In the genomic region with DNA sequence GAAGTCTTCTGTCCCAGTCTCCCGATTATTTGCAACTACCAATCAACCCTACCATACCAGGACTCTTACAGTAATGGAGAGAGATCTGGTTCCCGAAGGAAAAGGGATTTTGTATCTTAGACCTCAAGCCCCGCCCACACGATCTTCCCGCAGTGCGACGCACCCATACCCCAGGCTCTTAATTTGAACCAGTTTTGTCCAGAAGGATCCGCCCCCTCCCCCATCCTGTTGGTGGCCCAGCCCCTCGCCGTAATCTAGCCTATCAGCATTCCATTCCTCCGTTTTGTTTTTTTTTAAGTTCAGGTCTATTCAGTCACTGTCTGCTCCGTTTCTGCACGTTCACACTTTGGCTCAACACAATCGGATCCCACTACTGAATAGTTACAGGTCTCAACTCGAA, we compare ENCODE assay signal across 8 mouse cellular contexts. TPM values are rescaled to one million over a fixed set of nuclear protein-coding genes. Genes with fewer than 3 reads are reported as not detected.
A peak's percentile ranks its signal among the peaks of the same experiment; 100 is the strongest.
DNase-seq lines count a peak whose midpoint lies in the region; ATAC-seq and TF ChIP-seq lines count a peak whose summit lies in the region.

No protein-coding gene starts in this region.

- peak in 1 of 2 experiments; percentile 20; a peak in 1 of 4 replicates for TF ChIP-seq EP300 in MEL (IDR thresholded peaks at IDR 0.05; ENCODE audit: low read depth in 1 of 2, low read length in 2 of 2)

- 0% methylated on average over 15 of the region's 15 CpGs for WGBS in heart, embryonic 12.5 days
- WGBS in kidney, postnatal 0 days, result under 1% methylated on average over 15 of the region's 15 CpGs
- under 1% methylated on average over 15 of the region's 15 CpGs for whole genome bisulfite sequencing in lung, embryonic 16.5 days

- TF ChIP-seq CTCF in C2C12 (IDR thresholded peaks at IDR 0.05; ENCODE audit: control insufficient read depth, insufficient read depth, insufficient read length) (no peak), MEL (IDR thresholded peaks at IDR 0.05 in 2 of 3, conservative IDR thresholded peaks at IDR 0.05 in 1 of 3; ENCODE audit: control insufficient read depth in 1 of 3, insufficient read depth in 1 of 3, low read depth in 2 of 3, low read length in 3 of 3, poor library complexity in 1 of 3, severe bottlenecking in 1 of 3) (no peak)
- no peak for TF ChIP-seq CTCF in kidney, postnatal 0 days (IDR thresholded peaks at IDR 0.05; ENCODE audit: low read depth)

- H3K27me3 ChIP-seq in C2C12 (ENCODE audit: control insufficient read depth, insufficient read depth, insufficient read length), result no peaks in the 10 kb centered on the region
- H3K27me3 ChIP-seq in MEL (ENCODE audit: control insufficient read depth in 1 of 2, insufficient read depth in 2 of 2, low read length in 2 of 2), result no peaks in the 10 kb centered on the region
- no peaks in the 10 kb centered on the region for H3K27me3 ChIP-seq in heart, embryonic 12.5 days (replicated peaks)
- no peaks in the 10 kb centered on the region for H3K27me3 ChIP-seq in kidney, postnatal 0 days (ENCODE audit: insufficient read depth, low read length)
- H3K27me3 ChIP-seq in lung, embryonic 16.5 days (ENCODE audit: control insufficient read depth, insufficient read depth, low read depth, low read length), result no peaks in the 10 kb centered on the region

- peaks cover 65% of the 10 kb centered on the region for H3K79me3 ChIP-seq in C2C12 (ENCODE audit: low read depth)

- H3K9me3 ChIP-seq in MEL (replicated peaks; ENCODE audit: insufficient read depth, low read length), result no peaks in the 10 kb centered on the region
- H3K9me3 ChIP-seq in heart, embryonic 12.5 days (replicated peaks), result no peaks in the 10 kb centered on the region
- H3K9me3 ChIP-seq in kidney, postnatal 0 days (replicated peaks; ENCODE audit: low read length), result no peaks in the 10 kb centered on the region
- no peaks in the 10 kb centered on the region for H3K9me3 ChIP-seq in lung, embryonic 16.5 days (ENCODE audit: control insufficient read depth, low read length)

- H3K9ac ChIP-seq in MEL (ENCODE audit: control insufficient read depth, low read depth, low read length, poor library complexity, severe bottlenecking), result peak overlapping the region; percentile 96
- H3K9ac ChIP-seq in heart, embryonic 12.5 days, result peak overlapping the region; percentile 91
- peak overlapping the region; percentile 81 for H3K9ac ChIP-seq in kidney, postnatal 0 days (ENCODE audit: low read depth, low read length)
- peak overlapping the region; percentile 88 for H3K9ac ChIP-seq in lung, embryonic 16.5 days (ENCODE audit: low read length)

- H3K79me2 ChIP-seq in C2C12 (ENCODE audit: control insufficient read depth, insufficient read depth) (peaks cover 89% of the 10 kb centered on the region), MEL (ENCODE audit: control insufficient read depth, insufficient read depth, low read length, poor library complexity) (peaks cover 49% of the 10 kb centered on the region)

- H3K4me3 ChIP-seq in C2C12 (ENCODE audit: insufficient read depth, poor library complexity, severe bottlenecking) (peak overlapping the region; percentile 94), MEL (ENCODE audit: control insufficient read depth in 1 of 2, insufficient read depth in 1 of 2, low read depth in 2 of 2, low read length in 2 of 2) (peak overlapping the region; percentile 88 to 97)
- H3K4me3 ChIP-seq in heart, embryonic 12.5 days, result peak overlapping the region; percentile 94
- peak overlapping the region; percentile 75 for H3K4me3 ChIP-seq in kidney, postnatal 0 days (replicated peaks; ENCODE audit: low read depth, low read length)
- H3K4me3 ChIP-seq in lung, embryonic 16.5 days (ENCODE audit: low read length), result peak overlapping the region; percentile 74

- peaks cover 21% of the 10 kb centered on the region in 2 experiments for H3K4me1 ChIP-seq in MEL (ENCODE audit: control insufficient read depth in 1 of 2, insufficient read depth in 2 of 2, low read length in 2 of 2)
- H3K4me1 ChIP-seq in heart, embryonic 12.5 days (replicated peaks), result peaks cover 33% of the 10 kb centered on the region
- H3K4me1 ChIP-seq in kidney, postnatal 0 days (replicated peaks; ENCODE audit: insufficient read depth, low read length), result no peaks in the 10 kb centered on the region; the same call in 1 of the 2 replicates
- peaks cover 15% of the 10 kb centered on the region for H3K4me1 ChIP-seq in lung, embryonic 16.5 days (replicated peaks; ENCODE audit: control insufficient read depth, insufficient read depth, low read length)

- H3K27ac ChIP-seq in MEL (ENCODE audit: control insufficient read depth, low read depth, low read length), result peak overlapping the region; percentile 89
- peak overlapping the region; percentile 91 for H3K27ac ChIP-seq in heart, embryonic 12.5 days (ENCODE audit: poor library complexity, severe bottlenecking)
- peak overlapping the region; percentile 87 for H3K27ac ChIP-seq in kidney, postnatal 0 days
- peak overlapping the region; percentile 93 for H3K27ac ChIP-seq in lung, embryonic 16.5 days (ENCODE audit: low read length)

- H3K36me3 ChIP-seq in C2C12 (ENCODE audit: control insufficient read depth, insufficient read depth), result peaks cover 61% of the 10 kb centered on the region
- peaks cover 5 to 28% of the 10 kb centered on the region in 2 experiments for H3K36me3 ChIP-seq in MEL (ENCODE audit: control insufficient read depth in 1 of 2, insufficient read depth in 2 of 2, low read length in 2 of 2)
- peaks cover 47% of the 10 kb centered on the region for H3K36me3 ChIP-seq in heart, embryonic 12.5 days
- H3K36me3 ChIP-seq in kidney, postnatal 0 days (ENCODE audit: insufficient read depth, low read length), result peaks cover 30% of the 10 kb centered on the region
- H3K36me3 ChIP-seq in lung, embryonic 16.5 days (ENCODE audit: control insufficient read depth, insufficient read depth, low read length), result peaks cover 32% of the 10 kb centered on the region

- ATAC-seq in heart, embryonic 12.5 days (ENCODE audit: insufficient number of reproducible peaks, low FRiP score), result peak; percentile 70
- ATAC-seq in kidney, postnatal 0 days (replicated peaks; ENCODE audit: low FRiP score, low read depth), result peak; percentile 68
- ATAC-seq in lung, embryonic 16.5 days (ENCODE audit: low read depth), result peak; percentile 87
- ATAC-seq in monocyte, adult 5-6 weeks (replicated peaks; ENCODE audit: insufficient number of reproducible peaks, low FRiP score, low TSS enrichment, poor library complexity, severe bottlenecking), result no peak

- peak overlapping the region; percentile 84 for H3K4me2 ChIP-seq in heart, embryonic 12.5 days
- H3K4me2 ChIP-seq in kidney, postnatal 0 days (ENCODE audit: low read length), result peak overlapping the region; percentile 80
- peak overlapping the region; percentile 71 for H3K4me2 ChIP-seq in lung, embryonic 16.5 days (ENCODE audit: low read depth, low read length)

- no peak for TF ChIP-seq RAD21 in MEL (IDR thresholded peaks at IDR 0.05; ENCODE audit: low read depth, low read length)

- H3ac ChIP-seq in C2C12 (ENCODE audit: control insufficient read depth, insufficient read length, low read depth), result peak overlapping the region; percentile 81

- DNase-seq in MEL (ENCODE audit: low read depth, low spot score), result peak; percentile 97
- DNase-seq in embryo, embryonic 10 days (ENCODE audit: low spot score), result peak; percentile 94
- peak; percentile 98 for DNase-seq in kidney, postnatal 0 days (ENCODE audit: low spot score)
- peak; percentile 91 for DNase-seq in retina, embryonic 14.5 days (ENCODE audit: low spot score)

- peak in 1 of 2 experiments; percentile 36; a peak in 2 of 4 replicates for TF ChIP-seq POLR2A in MEL (IDR thresholded peaks at IDR 0.05; ENCODE audit: control insufficient read depth in 1 of 2, insufficient read depth in 1 of 2, low read depth in 1 of 2, low read length in 2 of 2, poor library complexity in 1 of 2)

RNA-seq across cellular contexts. Expression of gene Ncaph2, which starts 0.9 kb away (rescaled TPM):
- 185 TPM for polyA plus RNA-seq in C2C12 (2012; fragmentation: generic; extraction: Trizol)
- 126 and 137 TPM in 2 replicates for total RNA-seq in MEL (2012; rRNA removed)
- polyA plus RNA-seq in MEL (2012; ENCODE audit: insufficient read depth in 1 of 2, insufficient read length in 2 of 2, low read depth in 1 of 2, low replicate concordance in 2 of 2, missing spikeins in 1 of 2), result 100 to 1,000 TPM; 160 to 165 TPM
- 112 and 116 TPM in 2 replicates for polyA plus RNA-seq in heart, embryonic 12.5 days (2016; fragmentation: Nextera tagmentation; extraction: Ambion mirVana)
- 100 and 108 TPM in 2 replicates for polyA plus RNA-seq in kidney, postnatal 0 days (2015; fragmentation: Nextera tagmentation; extraction: Ambion mirVana)
- polyA plus RNA-seq in lung, embryonic 16.5 days (2015; fragmentation: Nextera tagmentation; extraction: Ambion mirVana), result 158 and 172 TPM in 2 replicates
- 71.4 to 99.9 TPM (median 80.6 TPM) in 3 replicates for total RNA-seq in monocyte, adult 5-6 weeks (2017)

RNA-seq across cellular contexts. Expression of gene Lmf2, which starts 0.9 kb away (rescaled TPM):
- polyA plus RNA-seq in C2C12 (2012; fragmentation: generic; extraction: Trizol), result 95.9 TPM
- total RNA-seq in MEL (2012; rRNA removed), result 14.5 and 14.7 TPM in 2 replicates
- 10 to 100 TPM in 1 of 2 experiments, not detected in 1; 52.0 TPM for polyA plus RNA-seq in MEL (2012; ENCODE audit: insufficient read depth in 1 of 2, insufficient read length in 2 of 2, low read depth in 1 of 2, low replicate concordance in 2 of 2, missing spikeins in 1 of 2)
- 46.9 and 49.4 TPM in 2 replicates for polyA plus RNA-seq in heart, embryonic 12.5 days (2016; fragmentation: Nextera tagmentation; extraction: Ambion mirVana)
- polyA plus RNA-seq in kidney, postnatal 0 days (2015; fragmentation: Nextera tagmentation; extraction: Ambion mirVana), result 46.1 and 48.1 TPM in 2 replicates
- 79.0 and 83.6 TPM in 2 replicates for polyA plus RNA-seq in lung, embryonic 16.5 days (2015; fragmentation: Nextera tagmentation; extraction: Ambion mirVana)
- total RNA-seq in monocyte, adult 5-6 weeks (2017), result 9.0 to 27.2 TPM (median 20.9 TPM) in 3 replicates

RNA-seq across cellular contexts. Expression of gene Sco2, which starts 17.3 kb away (rescaled TPM):
- 47.6 TPM for polyA plus RNA-seq in C2C12 (2012; fragmentation: generic; extraction: Trizol)
- 50.2 and 58.9 TPM in 2 replicates for total RNA-seq in MEL (2012; rRNA removed)
- 10 to 100 TPM in 1 of 2 experiments, not detected in 1; 34.6 TPM for polyA plus RNA-seq in MEL (2012; ENCODE audit: insufficient read depth in 1 of 2, insufficient read length in 2 of 2, low read depth in 1 of 2, low replicate concordance in 2 of 2, missing spikeins in 1 of 2)
- 5.6 TPM in 2 replicates for polyA plus RNA-seq in heart, embryonic 12.5 days (2016; fragmentation: Nextera tagmentation; extraction: Ambion mirVana)
- polyA plus RNA-seq in kidney, postnatal 0 days (2015; fragmentation: Nextera tagmentation; extraction: Ambion mirVana), result 11.7 and 12.6 TPM in 2 replicates
- 3.4 and 7.7 TPM in 2 replicates for polyA plus RNA-seq in lung, embryonic 16.5 days (2015; fragmentation: Nextera tagmentation; extraction: Ambion mirVana)
- total RNA-seq in monocyte, adult 5-6 weeks (2017), result 5.4 to 9.4 TPM (median 6.3 TPM) in 3 replicates

RNA-seq across cellular contexts. Expression of gene Tymp, which starts 20.5 kb away (rescaled TPM):
- 3.4 TPM for polyA plus RNA-seq in C2C12 (2012; fragmentation: generic; extraction: Trizol)
- 0.92 and 1.5 TPM in 2 replicates for total RNA-seq in MEL (2012; rRNA removed)
- 1 to 10 TPM in 1 of 2 experiments, not detected in 1; 2.0 TPM for polyA plus RNA-seq in MEL (2012; ENCODE audit: insufficient read depth in 1 of 2, insufficient read length in 2 of 2, low read depth in 1 of 2, low replicate concordance in 2 of 2, missing spikeins in 1 of 2)
- polyA plus RNA-seq in heart, embryonic 12.5 days (2016; fragmentation: Nextera tagmentation; extraction: Ambion mirVana), result 1.3 and 1.6 TPM in 2 replicates
- 1.7 and 2.1 TPM in 2 replicates for polyA plus RNA-seq in kidney, postnatal 0 days (2015; fragmentation: Nextera tagmentation; extraction: Ambion mirVana)
- polyA plus RNA-seq in lung, embryonic 16.5 days (2015; fragmentation: Nextera tagmentation; extraction: Ambion mirVana), result 1.5 and 1.6 TPM in 2 replicates
- 0.57 TPM in 1 of 3 replicates, not detected in the others for total RNA-seq in monocyte, adult 5-6 weeks (2017)

RNA-seq across cellular contexts. Expression of gene Miox, which starts 22.2 kb away (rescaled TPM):
- not detected for polyA plus RNA-seq in C2C12 (2012; fragmentation: generic; extraction: Trizol)
- not detected in 2 replicates for total RNA-seq in MEL (2012; rRNA removed)
- not detected for polyA plus RNA-seq in MEL (2012; ENCODE audit: insufficient read depth in 1 of 2, insufficient read length in 2 of 2, low read depth in 1 of 2, low replicate concordance in 2 of 2, missing spikeins in 1 of 2)
- polyA plus RNA-seq in heart, embryonic 12.5 days (2016; fragmentation: Nextera tagmentation; extraction: Ambion mirVana), result not detected in 2 replicates
- polyA plus RNA-seq in kidney, postnatal 0 days (2015; fragmentation: Nextera tagmentation; extraction: Ambion mirVana), result 119 and 185 TPM in 2 replicates
- not detected in 2 replicates for polyA plus RNA-seq in lung, embryonic 16.5 days (2015; fragmentation: Nextera tagmentation; extraction: Ambion mirVana)
- not detected in 3 replicates for total RNA-seq in monocyte, adult 5-6 weeks (2017)
